ENCODE assay signal across 10 mouse cellular contexts in genomic region chr7:30181308-30181707, GRCm38 (mm10). TPM values are rescaled to one million over a fixed set of nuclear protein-coding genes. Genes with fewer than 3 reads are reported as not detected.
A peak's percentile ranks its signal among the peaks of the same experiment; 100 is the strongest.
DNase-seq lines count a peak whose midpoint lies in the region; ATAC-seq and TF ChIP-seq lines count a peak whose summit lies in the region.
"Had no signal": no experiment of that assay in that cellular context is flagged by ENCODE, and none has a peak within 500 bp of the region (broad histone marks: within the 10 kb centered on the region; RNA-seq: fewer than 3 reads in every experiment).

No protein-coding gene starts in this region.

- TF ChIP-seq CTCF in kidney, adult 2 months (conservative IDR thresholded peaks at IDR 0.05; ENCODE audit: insufficient read depth, insufficient read length, low read depth, low read length) = peak; percentile 91

- WGBS in kidney, adult 2 months = under 1% methylated on average over 4 of the region's 4 CpGs
- 6% methylated on average over 4 of the region's 4 CpGs for WGBS in limb, embryonic 14.5 days

- peak; percentile 66 for DNase-seq in urinary bladder, postnatal 25 days (ENCODE audit: low spot score)
- no peak for DNase-seq in urinary bladder, adult 2 months (ENCODE audit: low spot score)
- DNase-seq in cerebellum, adult 9-10 months = peak; percentile 87
- DNase-seq in frontal cortex, postnatal 25 days (ENCODE audit: low spot score in 2 of 2) = peak; percentile 58 to 69
- DNase-seq in kidney, adult 2 months = peak; percentile 77
- DNase-seq in limb, embryonic 14.5 days (ENCODE audit: low spot score) = peak; percentile 88
- DNase-seq in natural killer cell, adult 2 months (ENCODE audit: low spot score in 2 of 2) = peak; percentile 62 to 78
- DNase-seq in splenic B cell, adult 2 months (ENCODE audit: low read depth, low spot score) = peak; percentile 89

- H3K4me3 ChIP-seq in kidney, adult 2 months (ENCODE audit: insufficient read depth, low read depth, low read length) = no peak overlapping the region
- H3K4me3 ChIP-seq in limb, embryonic 14.5 days (replicated peaks; ENCODE audit: low read length) = no peak overlapping the region
- H3K4me3 ChIP-seq: embryonic facial prominence, embryonic 12.5 days; neural tube, embryonic 12.5 days had no signal

- no peak overlapping the region for H3K27ac ChIP-seq in kidney, adult 2 months (ENCODE audit: insufficient read depth, low read depth, low read length)
- no peak overlapping the region for H3K27ac ChIP-seq in limb, embryonic 14.5 days (replicated peaks; ENCODE audit: low read depth, low read length)
- H3K27ac ChIP-seq: embryonic facial prominence, embryonic 12.5 days; neural tube, embryonic 12.5 days had no signal

- H3K9me3 ChIP-seq in limb, embryonic 14.5 days (ENCODE audit: control insufficient read depth, low read length) = no peaks in the 10 kb centered on the region
- H3K9me3 ChIP-seq: embryonic facial prominence, embryonic 12.5 days; neural tube, embryonic 12.5 days had no signal

- H3K4me1 ChIP-seq in kidney, adult 2 months (ENCODE audit: control insufficient read depth, insufficient read depth, low read length) = peaks cover 5% of the 10 kb centered on the region; the same call in 1 of the 2 replicates
- peaks cover 5% of the 10 kb centered on the region; the same call in 1 of the 2 replicates for H3K4me1 ChIP-seq in limb, embryonic 14.5 days (ENCODE audit: control insufficient read depth, insufficient read depth, low read length)

- no peak for ATAC-seq in limb, embryonic 14.5 days (ENCODE audit: low FRiP score, low read depth)

- H3K9ac ChIP-seq in limb, embryonic 14.5 days (ENCODE audit: low read depth, low read length, severe bottlenecking) = no peak overlapping the region
- H3K9ac ChIP-seq: embryonic facial prominence, embryonic 12.5 days; neural tube, embryonic 12.5 days had no signal

- H3K4me2 ChIP-seq in limb, embryonic 14.5 days (replicated peaks; ENCODE audit: low read depth, low read length, severe bottlenecking) = no peak overlapping the region
- H3K4me2 ChIP-seq: embryonic facial prominence, embryonic 12.5 days; neural tube, embryonic 12.5 days had no signal

- peaks cover 6% of the 10 kb centered on the region; the same call in 1 of the 2 replicates for H3K36me3 ChIP-seq in kidney, adult 2 months (ENCODE audit: control insufficient read depth, insufficient read depth, low read length)
- peaks cover 35% of the 10 kb centered on the region for H3K36me3 ChIP-seq in limb, embryonic 14.5 days (ENCODE audit: control insufficient read depth, insufficient read depth, low read length)
- peaks cover 3% of the 10 kb centered on the region; the same call in 1 of the 2 replicates for H3K36me3 ChIP-seq in splenic B cell, adult 2 months (ENCODE audit: control insufficient read depth, insufficient read depth, low read length, poor library complexity, severe bottlenecking)

- H3K27me3 ChIP-seq in kidney, adult 2 months (replicated peaks; ENCODE audit: control insufficient read depth, insufficient read depth, low read length) = no peaks in the 10 kb centered on the region
- no peaks in the 10 kb centered on the region for H3K27me3 ChIP-seq in limb, embryonic 14.5 days (ENCODE audit: control insufficient read depth, insufficient read depth, low read length)
- no peaks in the 10 kb centered on the region for H3K27me3 ChIP-seq in splenic B cell, adult 2 months (ENCODE audit: control insufficient read depth, insufficient read depth, low read length, poor library complexity, severe bottlenecking)
- H3K27me3 ChIP-seq: embryonic facial prominence, embryonic 12.5 days; neural tube, embryonic 12.5 days had no signal

- TF ChIP-seq POLR2A in kidney, adult 2 months (IDR thresholded peaks at IDR 0.05; ENCODE audit: low read depth, low read length) = no peak
- no peak for TF ChIP-seq POLR2A in limb, embryonic 14.5 days (IDR thresholded peaks at IDR 0.05; ENCODE audit: borderline replicate concordance, extremely low read depth, insufficient read depth, insufficient read length)

RNA-seq across cellular contexts. Expression of gene Cox7a1, which starts 2.6 kb away (rescaled TPM):
- polyA plus RNA-seq in urinary bladder, adult 2 months (2012; rRNA removed) = 16.9 and 19.4 TPM in 2 replicates
- 76.0 and 141 TPM in 2 replicates for polyA plus RNA-seq in kidney, adult 2 months (2012; rRNA removed)
- 1.5 and 2.7 TPM in 2 replicates for polyA plus RNA-seq in limb, embryonic 14.5 days (2012; rRNA removed)
- polyA plus RNA-seq in limb, embryonic 14.5 days (2014; fragmentation: Nextera tagmentation; extraction: Ambion mirVana) = 3.3 and 4.5 TPM in 2 replicates

RNA-seq across cellular contexts. Expression of gene Zfp146, which starts 11.8 kb away (rescaled TPM):
- polyA plus RNA-seq in urinary bladder, adult 2 months (2012; rRNA removed) = 49.8 and 50.1 TPM in 2 replicates
- 11.1 and 11.8 TPM in 2 replicates for polyA plus RNA-seq in kidney, adult 2 months (2012; rRNA removed)
- polyA plus RNA-seq in limb, embryonic 14.5 days (2012; rRNA removed) = 66.8 and 93.4 TPM in 2 replicates
- 19.9 and 20.3 TPM in 2 replicates for polyA plus RNA-seq in limb, embryonic 14.5 days (2014; fragmentation: Nextera tagmentation; extraction: Ambion mirVana)

RNA-seq across cellular contexts. Expression of gene Capns1, which starts 17.3 kb away (rescaled TPM):
- polyA plus RNA-seq in urinary bladder, adult 2 months (2012; rRNA removed) = 449 and 545 TPM in 2 replicates
- polyA plus RNA-seq in kidney, adult 2 months (2012; rRNA removed) = 724 and 781 TPM in 2 replicates
- polyA plus RNA-seq in limb, embryonic 14.5 days (2012; rRNA removed) = 392 and 597 TPM in 2 replicates
- polyA plus RNA-seq in limb, embryonic 14.5 days (2014; fragmentation: Nextera tagmentation; extraction: Ambion mirVana) = 116 and 117 TPM in 2 replicates

RNA-seq across cellular contexts. Expression of gene Polr2i, which starts 50.4 kb away (rescaled TPM):
- polyA plus RNA-seq in urinary bladder, adult 2 months (2012; rRNA removed) = 107 and 140 TPM in 2 replicates
- 187 and 196 TPM in 2 replicates for polyA plus RNA-seq in kidney, adult 2 months (2012; rRNA removed)
- 227 and 250 TPM in 2 replicates for polyA plus RNA-seq in limb, embryonic 14.5 days (2012; rRNA removed)
- 180 and 186 TPM in 2 replicates for polyA plus RNA-seq in limb, embryonic 14.5 days (2014; fragmentation: Nextera tagmentation; extraction: Ambion mirVana)

RNA-seq across cellular contexts. Expression of gene Tbcb, which starts 50.8 kb away (rescaled TPM):
- polyA plus RNA-seq in urinary bladder, adult 2 months (2012; rRNA removed) = 84.3 and 84.5 TPM in 2 replicates
- polyA plus RNA-seq in kidney, adult 2 months (2012; rRNA removed) = 51.8 and 72.2 TPM in 2 replicates
- 78.9 and 90.3 TPM in 2 replicates for polyA plus RNA-seq in limb, embryonic 14.5 days (2012; rRNA removed)
- polyA plus RNA-seq in limb, embryonic 14.5 days (2014; fragmentation: Nextera tagmentation; extraction: Ambion mirVana) = 168 and 185 TPM in 2 replicates
